In genomic region chr19:29365105-29365504, GRCm38 (mm10) we compare ENCODE assay signal across 18 mouse cellular contexts. TPM values are rescaled to one million over a fixed set of nuclear protein-coding genes. Genes with fewer than 3 reads are reported as not detected.
DNase-seq lines count a peak whose midpoint lies in the region; ATAC-seq lines count a peak whose summit lies in the region.
"Had no signal": no experiment of that assay in that cellular context is flagged by ENCODE, and none has a peak within 500 bp of the region (broad histone marks: within the 10 kb centered on the region; RNA-seq: fewer than 3 reads in every experiment).

No protein-coding gene starts in this region.

- peak; percentile 30 for DNase-seq in adrenal gland, postnatal 14 days
- no peak for DNase-seq in adrenal gland, adult 8-10 months
- peak; percentile 29 for DNase-seq in thymus, postnatal 14 days
- DNase-seq in thymus, postnatal 10 days (ENCODE audit: low spot score in 2 of 2): no peak
- DNase-seq in brain, adult 2 months (ENCODE audit: low read depth, low spot score): peak; percentile 21
- no peak for DNase-seq in urinary bladder, postnatal 4 days (ENCODE audit: low spot score in 2 of 2)
- no peak for DNase-seq in gastrocnemius, adult 18-20 months (ENCODE audit: low spot score)
- DNase-seq: adrenal gland, postnatal 10 days; cerebellum, adult 2 months; heart, adult 18-20 months; liver; liver, postnatal 0 days had no signal

- ATAC-seq in frontal cortex, adult (ENCODE audit: low TSS enrichment): no peak
- ATAC-seq: forebrain, embryonic 15.5 days; liver, postnatal 0 days had no signal

RNA-seq across cellular contexts. Expression of gene Plgrkt, which starts 2.1 kb away (rescaled TPM):
- total RNA-seq in adrenal gland, postnatal 14 days (2021): 56.4 and 63.4 TPM in 2 replicates
- total RNA-seq in adrenal gland, adult 8-10 months (2022): 10 to 100 TPM; 47.6 to 88.0 (median 75.4) TPM
- 10 to 100 TPM; 18.8 to 20.4 TPM for total RNA-seq in gastrocnemius, adult 18-20 months (2021)

RNA-seq across cellular contexts. Expression of gene Cd274, which starts 2.1 kb away (rescaled TPM):
- total RNA-seq in adrenal gland, postnatal 14 days (2021): 6.0 and 7.0 TPM in 2 replicates
- 1 to 10 TPM; 4.1 to 9.4 (median 7.3) TPM for total RNA-seq in adrenal gland, adult 8-10 months (2022)
- total RNA-seq in gastrocnemius, adult 18-20 months (2021): 1 to 10 TPM in 1 of 2 experiments, under 1 TPM in 1; 0.43 to 2.5 TPM

RNA-seq across cellular contexts. Expression of gene Rln1, which starts 30.6 kb away (rescaled TPM):
- not detected in 2 replicates for total RNA-seq in adrenal gland, postnatal 14 days (2021)
- total RNA-seq in adrenal gland, adult 8-10 months (2022): not detected
- total RNA-seq in gastrocnemius, adult 18-20 months (2021): not detected
- total RNA-seq: adrenal gland, postnatal 10 days; gastrocnemius, adult 8-10 months; heart, adult 18-20 months; hematopoietic stem cell, adult 5-6 weeks; neutrophil, adult 5-6 weeks had no signal

RNA-seq across cellular contexts. Expression of gene Insl6, which starts 39.9 kb away (rescaled TPM):
- 0.85 and 0.94 TPM in 2 replicates for total RNA-seq in adrenal gland, postnatal 14 days (2021)
- 1 to 10 TPM in 1 of 4 experiments, under 1 TPM in 2, not detected in 1; 0.42 to 1.5 (median 0.71) TPM for total RNA-seq in adrenal gland, adult 8-10 months (2022)
- not detected for total RNA-seq in gastrocnemius, adult 18-20 months (2021)
- total RNA-seq: gastrocnemius, adult 8-10 months had no signal

RNA-seq across cellular contexts. Expression of gene Pdcd1lg2, which starts 45.6 kb away (rescaled TPM):
- 0.23 TPM in 1 of 2 replicates, not detected in the other for total RNA-seq in adrenal gland, postnatal 14 days (2021)
- not detected for total RNA-seq in adrenal gland, adult 8-10 months (2022)
- total RNA-seq in gastrocnemius, adult 18-20 months (2021): not detected
- total RNA-seq: adrenal gland, postnatal 10 days; gastrocnemius, adult 8-10 months; layer of hippocampus, adult 18-20 months had no signal

Comparison
In these comparisons a context has a peak if more than half of its experiments do, and no peak if none do; other contexts are left out.
1. DNase-seq: peak in adrenal gland, postnatal 14 days (single experiment), thymus, postnatal 14 days (single experiment) and brain, adult 2 months (single experiment); none in adrenal gland, adult 8-10 months (single experiment), thymus, postnatal 10 days (0 of 2), urinary bladder, postnatal 4 days (0 of 2) and gastrocnemius, adult 18-20 months (single experiment).